Mouse (Mus musculus): ENCODE measurements at regions not wholly inside any gene's neighbourhood (a gene's known extent, or its start where the extent isn't known, plus 50 kb on each side); places are given as distances from the start of the nearest gene placed in this dataset.
"Not testable (repeated sequence)": the region's sequence is repeated elsewhere in the genome, so short reads cannot be mapped to it uniquely, and the experiment has no call there.

DNA sequence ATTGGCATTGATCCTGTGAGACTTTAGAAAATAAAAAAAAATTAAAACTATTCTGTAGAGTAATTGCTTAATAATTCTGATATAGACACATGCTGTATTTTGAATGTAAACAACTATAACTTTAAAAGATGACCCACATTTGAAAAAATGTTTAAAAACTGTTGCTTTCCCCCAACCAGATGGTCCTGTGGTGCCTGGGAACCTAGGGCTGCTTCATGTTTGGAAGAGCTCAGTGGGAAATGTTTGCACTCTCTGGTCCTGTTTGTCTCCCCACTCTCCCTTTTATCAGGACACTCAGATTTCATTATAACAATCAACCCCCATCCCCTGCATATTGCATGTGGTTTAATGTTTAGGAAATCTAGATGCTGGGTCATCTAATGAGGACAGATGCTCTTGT lies 119.4 kb upstream of the Fam84a start:
- TF ChIP-seq POLR2A (IDR thresholded peaks at IDR 0.05; ENCODE audit: insufficient read depth, low read depth, low read length) (no peak), CTCF (IDR thresholded peaks at IDR 0.05; ENCODE audit: insufficient read depth, low read depth, low read length) (no peak)
- H3K4me3 ChIP-seq (ENCODE audit: insufficient read depth, low read depth, low read length), result no peak overlapping the region
- H3K4me1 ChIP-seq (ENCODE audit: control insufficient read depth, insufficient read depth, low read length), result no peaks in the 10 kb centered on the region
- no peak overlapping the region for H3K27ac ChIP-seq (ENCODE audit: insufficient read depth, low read depth, low read length)

DNA sequence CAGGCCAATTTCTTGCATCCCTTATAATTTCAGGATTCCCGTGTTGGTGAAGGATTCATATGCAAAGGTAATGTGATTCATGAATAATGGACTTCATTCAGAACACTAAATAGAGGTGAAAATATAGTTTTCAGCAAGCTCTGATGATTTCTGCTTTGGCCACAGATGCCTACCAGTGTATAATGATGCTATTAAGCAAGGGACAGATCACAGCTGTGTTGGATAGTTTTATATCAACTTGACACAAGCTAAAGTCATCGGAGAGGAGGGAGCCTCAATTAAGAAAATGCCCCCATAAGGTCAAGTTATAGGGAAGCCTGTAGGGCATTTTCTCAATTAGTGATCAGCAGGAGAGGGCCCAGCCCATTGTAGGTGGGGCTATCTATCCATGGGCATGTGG lies 109.2 kb upstream of the Fam84a start:
- no peak overlapping the region for H3K27ac ChIP-seq (ENCODE audit: insufficient read depth, low read depth, low read length)
- no peak overlapping the region for H3K4me3 ChIP-seq (ENCODE audit: insufficient read depth, low read depth, low read length)
- no peaks in the 10 kb centered on the region for H3K4me1 ChIP-seq (ENCODE audit: control insufficient read depth, insufficient read depth, low read length)
- 63% methylated on average over 2 of the region's 2 CpGs for WGBS
- TF ChIP-seq CTCF (IDR thresholded peaks at IDR 0.05; ENCODE audit: insufficient read depth, low read depth, low read length) (no peak), POLR2A (IDR thresholded peaks at IDR 0.05; ENCODE audit: insufficient read depth, low read depth, low read length) (no peak)

DNA sequence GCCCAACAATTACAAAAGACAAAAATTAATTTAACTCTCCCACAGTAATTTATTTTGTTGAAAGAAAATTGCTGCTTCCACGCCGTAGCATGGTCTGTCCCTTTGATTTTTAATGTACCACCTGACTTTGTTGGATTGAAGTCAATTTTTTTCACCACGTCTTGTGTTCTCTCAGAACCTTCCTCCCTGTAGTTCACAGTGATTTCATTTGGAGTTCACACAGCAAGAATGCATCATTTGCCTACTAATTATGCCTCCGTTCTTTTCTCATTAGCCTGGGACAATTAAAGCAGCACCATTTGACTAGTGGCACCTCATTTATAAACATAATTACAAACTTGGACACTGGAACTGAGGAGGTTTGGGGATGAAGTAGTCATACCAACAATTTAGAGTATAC lies 108.4 kb upstream of the Fam84a start:
- no peak for TF ChIP-seq CTCF (IDR thresholded peaks at IDR 0.05; ENCODE audit: insufficient read depth, low read depth, low read length)
- no peak for TF ChIP-seq POLR2A (IDR thresholded peaks at IDR 0.05; ENCODE audit: insufficient read depth, low read depth, low read length)
- Histone ChIP-seq H3K27ac (ENCODE audit: insufficient read depth, low read depth, low read length) (no peak overlapping the region), H3K4me1 (ENCODE audit: control insufficient read depth, insufficient read depth, low read length) (no peaks in the 10 kb centered on the region), H3K4me3 (ENCODE audit: insufficient read depth, low read depth, low read length) (no peak overlapping the region)
- 16% methylated on average over 4 of the region's 4 CpGs for WGBS

DNA sequence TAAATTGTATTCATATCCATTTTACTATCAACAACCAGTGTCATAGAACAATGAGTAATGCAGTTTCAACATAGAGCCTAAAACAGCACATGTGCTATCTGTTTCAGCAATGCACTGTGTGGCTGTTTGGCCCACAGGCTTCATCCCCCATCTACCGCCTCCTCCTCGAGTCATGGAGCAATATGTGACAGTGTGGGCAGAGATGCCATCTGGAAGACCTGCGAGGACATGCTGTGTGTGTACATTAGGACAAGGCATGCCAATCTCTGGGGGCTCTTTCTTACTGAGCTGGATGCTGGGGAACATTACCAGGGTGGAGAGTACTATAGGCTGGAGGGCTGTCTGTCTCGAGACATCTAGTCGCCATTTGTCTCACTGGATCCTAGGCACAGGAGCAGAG lies 101.5 kb upstream of the Fam84a start:
- Histone ChIP-seq H3K4me1 (ENCODE audit: control insufficient read depth, insufficient read depth, low read length) (no peaks in the 10 kb centered on the region), H3K4me3 (ENCODE audit: insufficient read depth, low read depth, low read length) (no peak overlapping the region), H3K27ac (ENCODE audit: insufficient read depth, low read depth, low read length) (no peak overlapping the region)
- TF ChIP-seq POLR2A (IDR thresholded peaks at IDR 0.05; ENCODE audit: insufficient read depth, low read depth, low read length), result no peak
- TF ChIP-seq CTCF (IDR thresholded peaks at IDR 0.05; ENCODE audit: insufficient read depth, low read depth, low read length), result no peak
- 89% methylated on average over 5 of the region's 5 CpGs for WGBS

DNA sequence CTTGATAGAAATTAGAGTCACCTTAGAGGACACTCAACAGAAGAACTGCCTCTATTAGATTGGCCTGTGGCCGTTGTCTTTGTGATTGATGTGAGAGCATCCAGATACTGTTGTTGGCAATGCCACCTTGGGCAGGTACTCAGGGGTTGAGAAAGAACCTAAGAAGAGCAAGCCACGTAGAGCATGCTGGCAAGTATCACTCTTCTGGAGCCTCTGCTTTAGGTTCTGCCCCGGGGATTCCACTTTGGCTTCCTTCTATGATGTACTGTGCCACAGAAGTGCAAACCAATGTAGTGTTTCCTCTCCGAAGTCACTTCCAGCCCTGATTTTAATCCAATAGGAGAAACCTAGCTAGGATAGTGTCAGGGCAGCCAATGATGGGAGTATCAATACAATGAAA lies 98.3 kb upstream of the Fam84a start:
- TF ChIP-seq CTCF (IDR thresholded peaks at IDR 0.05; ENCODE audit: insufficient read depth, low read depth, low read length) (no peak), POLR2A (IDR thresholded peaks at IDR 0.05; ENCODE audit: insufficient read depth, low read depth, low read length) (no peak)
- H3K4me1 ChIP-seq (ENCODE audit: control insufficient read depth, insufficient read depth, low read length), result no peaks in the 10 kb centered on the region
- H3K4me3 ChIP-seq (ENCODE audit: insufficient read depth, low read depth, low read length), result no peak overlapping the region
- WGBS, result 94% methylated on average over 4 of the region's 4 CpGs
- H3K27ac ChIP-seq (ENCODE audit: insufficient read depth, low read depth, low read length), result no peak overlapping the region

DNA sequence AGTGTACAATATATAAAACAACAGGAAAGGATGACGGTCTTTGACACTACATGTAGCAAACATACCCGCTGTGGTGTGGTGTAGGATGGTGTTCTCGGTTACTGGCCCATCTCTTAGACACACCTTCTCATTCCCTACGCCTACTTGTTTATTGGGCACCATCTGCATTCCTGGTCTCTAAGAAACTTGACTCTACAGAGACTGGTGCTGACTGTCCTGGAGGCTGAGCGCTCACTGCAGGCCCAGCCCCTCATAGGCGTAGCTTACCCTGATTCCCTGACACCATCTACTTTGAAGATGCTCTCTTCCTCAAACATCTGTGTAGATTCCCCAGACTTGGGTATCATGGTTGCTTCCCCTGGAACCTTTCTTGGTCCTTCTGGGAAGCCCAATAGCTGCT lies 90.9 kb upstream of the Fam84a start:
- not testable (repeated sequence) for H3K27ac ChIP-seq (ENCODE audit: insufficient read depth, low read depth, low read length)

DNA sequence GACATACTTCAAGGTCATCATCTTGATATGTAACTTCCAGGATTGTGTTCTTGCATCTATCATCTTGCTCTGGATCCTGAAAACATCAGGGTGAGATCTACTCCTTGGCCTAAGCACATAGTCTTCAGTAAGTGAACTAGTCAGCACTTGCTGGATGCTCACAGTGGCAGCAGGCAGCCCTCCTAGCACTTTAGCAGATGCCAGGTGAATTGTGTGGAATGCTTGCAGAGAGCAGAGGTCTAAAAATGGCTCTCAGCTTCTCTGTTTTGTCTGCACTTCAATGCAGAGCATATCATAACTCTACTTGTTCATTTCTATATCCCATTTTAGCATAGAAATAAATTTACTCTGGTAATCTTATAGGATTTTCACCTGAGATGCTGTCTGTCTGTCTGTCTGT lies 85.8 kb upstream of the Fam84a start:
- Histone ChIP-seq H3K4me3 (ENCODE audit: insufficient read depth, low read depth, low read length) (no peak overlapping the region), H3K4me1 (ENCODE audit: control insufficient read depth, insufficient read depth, low read length) (no peaks in the 10 kb centered on the region), H3K27ac (ENCODE audit: insufficient read depth, low read depth, low read length) (no peak overlapping the region)
- no peak for TF ChIP-seq POLR2A (IDR thresholded peaks at IDR 0.05; ENCODE audit: insufficient read depth, low read depth, low read length)

More for the DNA sequence above, 90.9 kb upstream of the Fam84a start:
- not testable (repeated sequence) for H3K4me3 ChIP-seq (ENCODE audit: insufficient read depth, low read depth, low read length); H3K4me1 ChIP-seq (ENCODE audit: control insufficient read depth, insufficient read depth, low read length)
- 96% methylated on average over 6 of the region's 6 CpGs for WGBS

DNA sequence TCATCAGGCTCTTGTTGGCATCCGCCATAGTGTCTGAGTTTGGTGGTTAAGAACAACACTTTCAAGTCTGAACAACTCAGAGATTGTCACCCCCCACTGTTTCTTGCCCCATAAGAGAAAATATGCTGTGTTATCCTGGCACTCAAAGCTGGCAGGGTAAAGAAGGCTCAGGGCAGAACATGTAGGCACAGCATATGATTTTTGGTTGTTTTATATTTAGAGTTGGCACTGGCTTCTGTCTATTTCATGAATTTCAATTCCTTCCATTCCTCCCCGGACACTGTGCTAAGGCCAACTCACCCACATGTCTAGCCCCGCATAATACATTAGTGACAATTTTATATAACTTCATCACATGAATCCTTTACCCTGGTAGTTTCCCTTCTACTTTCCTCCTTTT lies 83.5 kb upstream of the Fam84a start:
- Histone ChIP-seq H3K4me3 (ENCODE audit: insufficient read depth, low read depth, low read length) (no peak overlapping the region), H3K27ac (ENCODE audit: insufficient read depth, low read depth, low read length) (no peak overlapping the region), H3K4me1 (ENCODE audit: control insufficient read depth, insufficient read depth, low read length) (no peaks in the 10 kb centered on the region)
- TF ChIP-seq POLR2A (IDR thresholded peaks at IDR 0.05; ENCODE audit: insufficient read depth, low read depth, low read length) (no peak), CTCF (IDR thresholded peaks at IDR 0.05; ENCODE audit: insufficient read depth, low read depth, low read length) (no peak)
- WGBS, result 95% methylated on average over 3 of the region's 3 CpGs

DNA sequence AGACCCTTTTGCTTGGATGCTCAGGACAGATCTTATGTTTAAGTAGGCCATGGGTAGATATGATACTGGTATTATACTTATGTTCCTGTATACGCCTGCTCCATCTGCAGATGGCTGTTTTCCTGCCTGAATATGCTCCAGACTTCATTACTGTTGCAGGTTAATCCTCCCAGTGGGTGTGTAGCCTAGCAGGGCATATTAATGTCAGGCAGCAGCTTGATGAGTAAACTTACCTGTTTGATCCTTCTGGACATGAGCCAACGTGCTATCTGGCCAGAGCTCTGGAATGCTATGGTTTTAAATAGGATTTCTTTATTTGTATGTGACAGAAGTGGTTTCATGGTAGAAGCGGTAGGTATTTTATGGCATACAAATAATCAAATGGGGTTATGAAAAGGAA lies 60.8 kb upstream of the Fam84a start:
- 87% methylated on average over 3 of the region's 3 CpGs for WGBS
- TF ChIP-seq POLR2A (IDR thresholded peaks at IDR 0.05; ENCODE audit: insufficient read depth, low read depth, low read length), result no peak
- TF ChIP-seq CTCF (IDR thresholded peaks at IDR 0.05; ENCODE audit: insufficient read depth, low read depth, low read length), result no peak

DNA sequence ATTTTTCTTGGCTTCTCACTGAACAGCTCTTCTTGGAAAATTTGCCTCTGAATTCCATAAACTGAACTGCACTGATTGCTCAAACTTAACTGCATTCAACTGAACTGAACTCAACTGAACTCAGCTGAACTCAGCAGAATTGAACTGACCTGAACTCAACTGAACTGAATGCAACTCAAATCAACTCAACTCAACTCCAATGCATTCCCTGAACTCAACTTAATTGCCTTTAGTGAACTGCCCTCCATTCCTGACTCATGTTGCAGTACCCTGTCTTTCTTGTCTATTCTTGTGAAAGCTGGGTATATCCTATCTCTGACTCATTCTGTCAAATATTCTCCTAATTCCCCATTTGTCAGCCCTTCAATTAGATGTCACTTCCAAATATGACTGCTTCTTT lies 58.0 kb upstream of the Fam84a start:
- TF ChIP-seq POLR2A (IDR thresholded peaks at IDR 0.05; ENCODE audit: insufficient read depth, low read depth, low read length) (no peak), CTCF (IDR thresholded peaks at IDR 0.05; ENCODE audit: insufficient read depth, low read depth, low read length) (no peak)
- Histone ChIP-seq H3K4me1 (ENCODE audit: control insufficient read depth, insufficient read depth, low read length) (no peaks in the 10 kb centered on the region), H3K27ac (ENCODE audit: insufficient read depth, low read depth, low read length) (no peak overlapping the region)

More for the DNA sequence above, 60.8 kb upstream of the Fam84a start:
- Histone ChIP-seq H3K27ac (ENCODE audit: insufficient read depth, low read depth, low read length) (no peak overlapping the region), H3K4me1 (ENCODE audit: control insufficient read depth, insufficient read depth, low read length) (no peaks in the 10 kb centered on the region), H3K4me3 (ENCODE audit: insufficient read depth, low read depth, low read length) (no peak overlapping the region)

More for the DNA sequence above, 58.0 kb upstream of the Fam84a start:
- H3K4me3 ChIP-seq (ENCODE audit: insufficient read depth, low read depth, low read length), result no peak overlapping the region

All from olfactory bulb, adult 2 months (tissue).